Mouse (Mus musculus) midbrain, postnatal 0 days (tissue): ENCODE results near the gene Adgrl2. TPM values are rescaled to one million over a fixed set of nuclear protein-coding genes. Genes with fewer than 3 reads are reported as not detected.

Experiments
- ATAC-seq: fragments of 200-750 bp; cut with Nextera tagmentation; 2 replicates; pipeline ENCODE4 v1.8.0; 2017; ENCODE audit warnings: moderate number of reproducible peaks, mild to moderate bottlenecking, moderate TSS enrichment, moderate library complexity; ENCODE audit not compliant: low FRiP score
- DNase-seq: peaks from one replicate; pipeline ENCODE4 v3.0.0-alpha.2; 2015; ENCODE audit warnings: low spot score
- H3K27ac ChIP-seq: fragments of 300-500 bp; sonication (generic); 2 replicates; pipeline ENCODE4 v1.5.1; 2014; ENCODE audit warnings: low read depth, mild to moderate bottlenecking, low read length, mixed read lengths
- H3K27me3 ChIP-seq: fragments of 300-500 bp; sonication (generic); 2 replicates; pipeline ENCODE4 v1.6.1; 2014; ENCODE audit warnings: low read length, control low read depth, mixed read lengths; ENCODE audit not compliant: insufficient read depth
- H3K36me3 ChIP-seq: fragments of 300-500 bp; sonication (generic); 2 replicates; pipeline ENCODE4 v1.6.1; 2014; ENCODE audit warnings: low read length, control low read depth, mixed read lengths; ENCODE audit not compliant: insufficient read depth
- H3K4me1 ChIP-seq: fragments of 300-500 bp; sonication (generic); 2 replicates; pipeline ENCODE4 v1.6.1; 2014; ENCODE audit warnings: mild to moderate bottlenecking, control low read depth, antibody characterized with exemption, low read length, mixed read lengths; ENCODE audit not compliant: insufficient read depth
- H3K4me2 ChIP-seq: fragments of 300-500 bp; sonication (generic); 2 replicates; pipeline ENCODE4 v1.6.1; 2014; ENCODE audit warnings: low read depth, mild to moderate bottlenecking, low read length, mixed read lengths; ENCODE audit not compliant: poor library complexity, severe bottlenecking
- H3K4me3 ChIP-seq: fragments of 300-500 bp; sonication (generic); 2 replicates; pipeline ENCODE4 v1.5.1; 2014; ENCODE audit warnings: low read depth, mild to moderate bottlenecking, low read length, moderate library complexity
- H3K9ac ChIP-seq: fragments of 300-500 bp; sonication (generic); replicated peaks from 2 replicates; pipeline ENCODE4 v1.6.1; 2014; ENCODE audit warnings: mild to moderate bottlenecking, low read length, moderate library complexity, mixed read lengths; ENCODE audit not compliant: poor library complexity, severe bottlenecking
- H3K9me3 ChIP-seq: fragments of 300-500 bp; sonication (generic); 2 replicates; pipeline ENCODE4 v1.6.1; 2016; ENCODE audit warnings: low read length, control low read depth
- CTCF ChIP-seq: IDR thresholded peaks from 2 replicates; pipeline ENCODE4 v1.5.1; 2016; ENCODE audit warnings: antibody characterized with exemption, mild to moderate bottlenecking
- WGBS: fragments of 180-500 bp; shearing (Covaris S2); extraction: QIAGEN DNeasy Blood & Tissue Kit; methylation state at CpG from one replicate; pipeline ENCODE4 v1.1.7; 2014; 5-methylcytosine and 5-hydroxymethylcytosine counted together
- polyA plus RNA-seq: library from polyadenylated mRNA; unstranded; fragments of >200 nt; fragmentation: Nextera tagmentation; extraction: Ambion mirVana; gene quantifications from 2 replicates; pipeline ENCODE4 v1.2.1, GENCODE M21; 2015
- total RNA-seq: library from RNA; depleted of rRNA; stranded (reverse); fragments of >200 nt; gene quantifications from 2 replicates; pipeline ENCODE4 v1.2.3, GENCODE M21; 2014

Adgrl2 gene
- total and polyA plus RNA-seq, 2 experiments from 2014 or later: 92.9 to 102 TPM

DNA sequence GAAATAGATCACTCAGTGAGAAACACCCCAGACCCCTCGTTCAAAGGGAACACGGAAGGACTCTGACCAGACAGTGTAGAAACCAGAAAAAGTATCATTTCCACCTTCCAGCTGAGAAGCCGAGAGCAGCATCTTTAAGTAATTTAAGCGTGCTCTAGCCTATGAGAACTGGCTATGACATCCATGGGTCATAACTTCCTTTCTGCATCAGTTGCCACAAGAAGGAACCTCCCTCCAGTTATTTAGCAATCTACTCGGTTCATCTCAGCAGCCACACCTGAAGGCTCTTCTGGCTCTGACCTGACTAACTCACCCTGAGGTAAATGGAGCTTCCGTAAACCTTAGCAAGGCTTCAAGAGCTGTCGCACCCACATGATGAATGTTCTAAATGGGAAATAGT lies 72.5 kb downstream of the Adgrl2 start:
- Histone ChIP-seq H3K4me2 (no peak overlapping the region), H3K27me3 (no peaks in the 10 kb centered on the region), H3K27ac (no peak overlapping the region), H3K9ac (no peak overlapping the region), H3K4me1 (peaks cover 9% of the 10 kb centered on the region), H3K9me3 (no peaks in the 10 kb centered on the region), H3K36me3 (no peaks in the 10 kb centered on the region), H3K4me3 (no peak overlapping the region)
- no peak for ATAC-seq
- no peak for TF ChIP-seq CTCF
- 88% methylated on average over 7 of the region's 7 CpGs for WGBS
- DNase-seq: no peak

DNA sequence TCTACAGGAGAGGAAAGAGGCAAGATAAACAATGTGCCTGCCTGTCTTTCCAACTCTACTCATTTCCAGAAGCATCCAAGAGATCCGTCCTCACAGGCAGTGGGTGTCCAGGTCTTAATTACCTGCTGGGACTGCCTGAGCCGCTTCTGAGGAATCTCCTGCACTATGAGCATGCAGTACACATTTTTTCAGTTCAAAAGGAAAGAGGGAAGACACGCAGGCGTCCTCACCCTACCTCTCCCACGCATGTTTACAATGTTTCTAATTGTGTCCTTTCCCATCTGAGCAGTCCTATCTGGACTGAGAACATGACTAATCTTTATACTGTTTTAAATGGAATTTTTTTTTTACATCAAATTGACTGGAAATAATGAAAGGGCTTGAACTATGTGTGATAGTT lies 74.1 kb downstream of the Adgrl2 start:
- Histone ChIP-seq H3K36me3 (no peaks in the 10 kb centered on the region), H3K9ac (no peak overlapping the region), H3K27me3 (no peaks in the 10 kb centered on the region), H3K4me3 (no peak overlapping the region), H3K4me1 (peaks cover 10% of the 10 kb centered on the region), H3K4me2 (no peak overlapping the region), H3K9me3 (no peaks in the 10 kb centered on the region), H3K27ac (no peak overlapping the region)
- no peak for TF ChIP-seq CTCF
- no peak for ATAC-seq
- 50% methylated on average over 5 of the region's 5 CpGs for WGBS
- DNase-seq: no peak

DNA sequence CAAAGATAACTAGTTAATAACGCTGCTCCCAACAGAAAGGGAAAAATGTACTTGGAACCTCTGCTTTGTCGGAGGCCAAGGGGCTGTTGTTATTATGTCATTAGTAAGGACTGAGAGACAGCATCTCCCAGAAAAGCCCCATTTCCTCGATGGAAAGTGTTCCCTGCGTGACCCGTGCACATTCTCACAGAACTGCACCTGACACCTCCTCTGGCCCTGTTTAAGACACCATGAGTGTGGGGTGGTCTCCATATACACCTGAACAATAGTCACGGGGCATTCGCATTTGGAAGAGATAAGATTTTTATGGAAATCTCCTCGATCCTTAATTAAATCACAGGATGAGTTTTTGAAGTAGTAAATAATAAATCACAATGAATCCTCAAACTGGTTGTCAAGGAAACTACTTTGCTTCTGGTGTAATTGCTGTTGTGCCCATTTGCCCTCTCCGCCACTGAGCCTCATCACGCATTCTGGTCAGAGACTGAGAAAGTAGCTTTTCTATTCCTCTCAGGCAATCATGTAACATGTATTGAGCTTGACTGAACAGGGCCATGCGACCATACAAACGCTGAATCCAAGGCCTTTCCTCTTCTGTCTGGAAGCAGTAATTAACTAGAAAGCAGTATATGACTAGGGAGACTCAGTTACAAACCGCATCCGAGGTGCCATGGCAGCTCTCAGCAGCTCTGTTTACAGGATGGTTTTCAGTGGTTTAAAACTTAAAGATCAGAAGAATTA lies 77.2 kb downstream of the Adgrl2 start:
- no peaks in the 10 kb centered on the region for H3K9me3 ChIP-seq
- WGBS: 46% methylated on average over 14 of the region's 14 CpGs

DNA sequence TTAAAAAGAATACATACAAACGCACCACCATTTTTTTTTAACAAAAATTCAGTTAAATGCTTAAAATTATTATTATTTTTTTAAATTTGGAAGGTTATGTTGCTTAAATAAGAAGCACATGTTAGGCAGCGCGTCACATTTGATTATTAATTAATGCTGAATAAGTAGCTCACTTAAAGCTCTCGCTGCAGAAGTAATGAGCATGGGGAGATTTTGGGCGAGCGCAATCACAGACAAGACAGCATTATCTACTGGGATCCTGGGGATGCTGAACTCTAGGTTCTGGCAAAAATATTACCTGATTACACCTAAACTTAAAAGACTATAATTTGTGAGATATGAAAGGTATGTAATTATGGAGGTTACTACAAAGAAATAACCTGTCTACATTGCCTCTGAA lies 77.8 kb downstream of the Adgrl2 start:
- no peaks in the 10 kb centered on the region for H3K9me3 ChIP-seq
- H3K4me1 ChIP-seq: peaks cover 10% of the 10 kb centered on the region
- H3K27me3 ChIP-seq: no peaks in the 10 kb centered on the region
- no peaks in the 10 kb centered on the region for H3K36me3 ChIP-seq
- DNase-seq (no peak), ATAC-seq (no peak)
- TF ChIP-seq CTCF: no peak
- no peak overlapping the region for H3K9ac ChIP-seq
- WGBS: 59% methylated on average over 6 of the region's 6 CpGs
- H3K4me3 ChIP-seq: no peak overlapping the region
- no peak overlapping the region for H3K27ac ChIP-seq
- no peak overlapping the region for H3K4me2 ChIP-seq

More for the DNA sequence above, 77.2 kb downstream of the Adgrl2 start:
- Histone ChIP-seq H3K27ac (0 out of 2 replicates have a peak overlapping the region, but pooled peaks have one; percentile 26), H3K4me1 (peaks cover 10% of the 10 kb centered on the region), H3K36me3 (no peaks in the 10 kb centered on the region), H3K9ac (no peak overlapping the region), H3K27me3 (no peaks in the 10 kb centered on the region), H3K4me2 (no peak overlapping the region), H3K4me3 (no peak overlapping the region)
- TF ChIP-seq CTCF: no peak
- no peak for ATAC-seq
- peak; percentile 25 for DNase-seq

DNA sequence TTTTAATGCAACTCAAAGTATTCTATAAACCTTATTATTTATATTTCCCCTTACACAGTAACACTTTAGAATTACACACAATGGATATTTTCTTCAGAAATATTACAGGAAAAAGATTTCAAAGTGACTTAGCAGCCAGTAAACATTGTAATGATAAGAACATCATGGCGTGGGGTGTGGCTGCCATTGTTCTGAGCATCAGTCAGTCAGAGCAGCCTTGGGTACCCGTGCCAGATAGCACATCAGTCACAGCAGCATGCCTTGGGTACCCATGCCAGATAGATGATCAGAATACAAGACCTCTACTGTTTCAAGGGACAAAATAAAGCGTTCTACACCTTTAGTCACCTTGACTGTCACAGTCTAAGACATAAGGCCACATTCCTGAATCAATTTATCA lies 82.5 kb downstream of the Adgrl2 start:
- Histone ChIP-seq H3K27me3 (no peaks in the 10 kb centered on the region), H3K9ac (no peak overlapping the region), H3K9me3 (no peaks in the 10 kb centered on the region), H3K27ac (no peak overlapping the region), H3K4me1 (peaks cover 7% of the 10 kb centered on the region), H3K4me2 (no peak overlapping the region), H3K4me3 (no peak overlapping the region), H3K36me3 (no peaks in the 10 kb centered on the region)
- no peak for ATAC-seq
- WGBS: 71% methylated on average over 3 of the region's 3 CpGs
- TF ChIP-seq CTCF: no peak
- no peak for DNase-seq

DNA sequence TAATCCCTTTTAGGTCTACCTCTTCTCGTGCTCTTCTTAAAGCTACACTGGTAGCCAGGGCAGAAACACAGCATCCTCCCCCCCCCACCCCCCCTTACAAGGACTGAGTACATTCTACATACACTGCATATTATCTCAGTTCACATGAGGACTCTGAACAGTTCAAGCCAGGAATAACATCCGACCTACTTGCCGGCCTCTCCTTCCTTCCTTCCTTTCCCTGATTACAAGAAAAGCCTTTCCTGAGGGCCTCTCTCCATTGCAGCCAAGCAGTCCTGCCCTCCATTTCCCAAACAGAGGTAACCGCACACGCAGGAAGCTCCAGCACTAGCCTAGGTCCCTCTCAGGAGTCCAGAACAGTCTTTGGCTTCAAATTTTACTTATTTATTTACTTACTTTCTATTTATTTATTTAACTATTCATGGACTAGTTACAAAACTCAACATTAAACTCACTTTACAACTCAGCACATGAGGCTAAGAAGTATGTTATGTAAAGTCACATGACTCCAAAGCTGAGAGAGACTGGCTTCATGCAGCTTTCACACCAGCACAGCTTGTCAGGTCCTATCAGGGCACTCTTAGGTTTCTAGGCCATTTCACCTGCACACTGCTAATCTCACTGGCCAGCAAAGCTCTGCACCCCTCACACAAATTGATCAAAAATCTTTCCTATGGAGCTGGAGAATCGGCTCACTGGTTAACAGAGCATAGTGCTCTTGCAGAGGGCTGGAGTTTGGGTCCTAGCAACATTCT lies 83.2 kb downstream of the Adgrl2 start:
- H3K27ac ChIP-seq: no peak overlapping the region
- TF ChIP-seq CTCF: no peak
- 72% methylated on average over 6 of the region's 6 CpGs for WGBS
- peaks cover 6% of the 10 kb centered on the region; the same call in 1 of the 2 replicates for H3K4me1 ChIP-seq
- DNase-seq (no peak), ATAC-seq (no peak)
- no peaks in the 10 kb centered on the region for H3K27me3 ChIP-seq
- no peak overlapping the region for H3K4me3 ChIP-seq
- H3K9ac ChIP-seq: no peak overlapping the region
- H3K36me3 ChIP-seq: no peaks in the 10 kb centered on the region
- H3K9me3 ChIP-seq: no peaks in the 10 kb centered on the region
- no peak overlapping the region for H3K4me2 ChIP-seq
